Mouse (Mus musculus) lung, postnatal 25 days (tissue): ENCODE data around the gene Nfam1.

Experiments
- DNase-seq: peaks from one replicate; pipeline ENCODE4 v3.0.0; 2022; ENCODE audit warnings: low spot score

The Nfam1 gene

DNA sequence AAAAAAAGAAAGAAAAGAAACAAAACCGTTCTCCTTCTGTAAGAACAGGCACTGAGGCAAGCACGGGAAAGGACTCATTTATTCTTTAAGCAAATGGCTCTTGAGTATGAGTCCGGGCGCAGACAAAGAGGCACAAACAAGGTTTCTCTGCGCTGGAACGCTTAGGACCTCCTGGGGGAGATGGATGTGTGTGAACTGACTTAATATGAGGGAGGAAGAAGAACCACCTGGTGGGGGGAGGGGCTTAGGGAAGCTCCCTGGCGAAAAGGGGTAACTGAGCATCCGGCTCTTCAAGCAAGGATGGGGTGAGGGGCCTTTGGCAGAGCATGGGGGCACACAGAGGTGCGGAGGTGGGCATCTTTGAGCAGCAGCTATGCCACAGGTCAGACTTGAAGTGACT is 40.2 kb downstream of the Nfam1 start:
- no peak for DNase-seq

DNA sequence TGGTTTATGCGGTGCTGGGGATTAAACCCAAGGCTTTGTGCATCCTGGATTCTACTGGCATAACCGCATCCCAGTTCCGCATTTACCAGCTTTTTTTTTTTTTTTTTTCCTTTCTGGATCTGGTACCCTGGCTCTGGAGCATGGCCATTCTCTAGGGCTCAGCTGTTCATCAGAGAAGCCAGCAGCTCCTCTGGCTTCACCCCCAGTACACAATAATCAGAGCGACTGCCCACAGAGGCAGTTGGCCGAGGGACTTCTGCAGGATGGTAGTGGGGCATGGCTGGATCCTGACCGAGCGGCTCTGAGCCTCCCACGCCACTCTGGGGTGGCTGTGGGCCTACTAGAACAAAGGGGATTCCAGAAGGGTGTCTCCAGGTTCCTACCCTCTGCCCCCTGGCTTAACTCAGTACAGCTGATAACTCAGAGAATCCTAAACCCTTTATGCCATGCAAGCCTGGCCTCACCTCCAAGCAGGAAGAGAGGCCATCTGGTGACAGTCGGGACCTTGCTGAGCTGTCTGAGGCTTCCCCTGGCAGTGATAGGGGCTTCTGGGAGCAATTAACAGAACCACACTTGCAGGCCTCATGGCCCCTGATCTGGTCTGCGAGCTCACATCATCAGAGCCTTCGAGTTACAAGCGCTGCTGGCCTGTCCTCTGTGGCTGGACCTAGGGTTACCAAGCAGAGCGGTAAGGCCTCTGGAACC is 40.9 kb downstream of the Nfam1 start:
- DNase-seq: no peak

DNA sequence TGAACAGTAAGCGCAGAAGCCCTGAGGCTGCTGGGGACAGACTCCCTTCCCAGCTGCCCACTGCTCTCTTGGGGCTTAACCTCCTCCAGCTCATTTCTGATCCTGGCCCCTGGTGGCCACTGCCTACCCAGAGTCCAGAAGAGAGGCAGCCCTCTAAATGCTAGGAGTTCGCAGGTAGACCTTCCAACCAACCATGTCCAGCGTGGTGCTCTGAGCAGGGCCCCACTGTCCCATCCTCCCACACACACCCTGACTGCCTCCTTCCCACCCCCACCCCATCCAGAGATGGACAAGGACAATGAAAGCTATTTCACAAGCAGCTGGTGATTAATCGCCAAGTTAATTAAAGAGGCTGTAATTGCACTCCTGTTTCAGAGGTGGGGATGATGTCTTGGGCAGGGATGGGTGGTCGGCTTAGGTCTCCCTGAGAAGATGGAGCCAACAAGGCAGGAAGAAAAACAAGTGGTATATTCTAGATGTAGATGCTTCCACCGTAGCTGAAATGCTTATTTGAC is 43.9 kb downstream of the Nfam1 start:
- DNase-seq: no peak

DNA sequence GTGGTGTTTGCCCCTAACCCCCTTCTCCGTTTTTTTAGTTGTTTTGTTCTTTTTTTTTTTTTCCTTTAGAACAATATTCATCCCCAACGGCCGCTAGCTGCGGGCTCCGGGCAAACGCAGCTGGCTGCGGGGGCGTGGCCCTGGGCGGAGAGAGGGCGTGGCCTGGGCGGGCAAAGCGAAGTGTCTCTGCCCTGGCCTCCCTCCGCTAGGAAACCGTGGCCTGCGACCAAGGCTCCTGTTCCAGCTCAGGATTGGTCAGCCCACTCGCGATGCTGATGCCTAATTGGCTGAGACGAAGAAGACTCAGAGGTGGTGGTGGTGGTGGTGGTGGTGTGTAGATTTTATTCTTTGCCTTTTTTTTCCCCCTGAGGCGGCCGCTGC is 45.4 kb downstream of the Nfam1 start, which contains the start of gene Tcf20:
TSS of gene Tcf20 (minus strand) at position 141 of the 381 bp plus-strand sequence.
- DNase-seq: peak; percentile 94

DNA sequence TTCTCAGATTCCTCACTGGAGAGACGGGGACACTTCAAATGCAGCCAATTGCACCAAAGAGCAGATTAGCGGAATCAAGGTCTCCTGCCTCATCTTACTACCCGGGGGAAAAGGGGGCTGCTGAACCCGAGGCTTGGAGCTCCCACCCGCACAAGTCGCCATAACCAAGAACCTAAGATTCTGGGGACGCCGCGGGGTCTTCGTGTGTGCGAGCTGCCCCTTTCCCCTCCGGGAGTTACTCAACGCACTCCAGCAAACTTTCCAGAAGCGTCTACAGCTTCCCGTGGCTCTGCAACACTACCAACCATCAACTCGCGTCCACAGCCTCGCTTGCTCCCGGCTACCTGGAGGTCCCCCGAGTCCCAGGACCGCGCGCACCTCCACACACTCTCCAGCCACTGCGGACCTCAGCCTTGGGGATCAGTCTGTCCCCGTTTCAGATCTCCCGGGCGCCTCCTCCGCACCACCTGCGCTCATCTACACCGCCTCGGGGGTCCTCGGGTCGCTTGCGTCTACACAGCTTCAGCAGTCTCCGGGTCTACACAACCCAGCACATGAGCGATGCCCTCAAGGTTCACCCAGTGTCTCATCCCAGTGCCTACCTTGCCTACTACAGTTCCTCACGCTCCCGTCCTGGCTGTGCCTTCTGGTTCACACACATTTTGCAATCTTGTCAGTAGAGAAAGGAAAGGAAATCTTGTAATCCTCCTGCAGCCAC is 45.9 kb downstream of the Nfam1 start:
- DNase-seq: no peak

DNA sequence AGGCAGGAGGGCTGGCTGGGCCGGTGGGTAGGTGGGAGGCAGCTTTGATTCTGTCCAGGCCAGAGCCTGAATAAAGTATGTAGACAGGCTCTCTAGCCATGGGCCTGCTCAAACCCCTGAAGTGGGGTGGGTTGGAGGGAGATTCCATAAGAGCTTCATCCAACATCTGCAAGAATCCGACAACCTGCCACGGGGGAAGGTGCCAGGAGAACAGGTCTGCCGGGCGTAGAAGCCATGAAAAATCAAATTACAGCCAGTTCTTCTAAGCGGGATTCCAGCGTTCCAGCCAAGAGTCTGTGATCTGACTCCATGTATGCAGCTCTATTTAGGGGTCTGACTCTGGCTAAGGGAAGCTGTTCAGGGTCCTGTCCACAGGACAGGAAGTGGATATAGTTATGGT is 48.5 kb downstream of the Nfam1 start:
- no peak for DNase-seq

DNA sequence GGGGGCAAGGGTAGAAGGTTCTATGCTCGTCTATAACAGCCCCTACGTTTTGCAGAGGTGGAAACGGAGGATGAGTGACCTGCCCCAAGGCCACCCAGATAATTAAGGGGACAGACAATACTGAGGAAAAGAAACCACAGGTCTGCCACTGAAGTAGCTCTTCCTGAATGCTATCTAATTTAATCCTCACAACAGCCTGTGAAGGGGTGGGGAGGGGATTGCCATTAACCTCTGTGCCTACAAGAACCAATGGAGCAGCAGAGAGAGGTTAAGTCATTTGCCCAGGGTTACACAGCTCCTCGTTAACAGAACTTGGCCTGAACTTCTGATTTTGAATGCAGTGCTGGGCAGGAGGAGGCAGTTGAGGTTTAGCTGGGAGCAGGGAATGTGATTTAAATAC is 49.0 kb downstream of the Nfam1 start:
- no peak for DNase-seq

DNA sequence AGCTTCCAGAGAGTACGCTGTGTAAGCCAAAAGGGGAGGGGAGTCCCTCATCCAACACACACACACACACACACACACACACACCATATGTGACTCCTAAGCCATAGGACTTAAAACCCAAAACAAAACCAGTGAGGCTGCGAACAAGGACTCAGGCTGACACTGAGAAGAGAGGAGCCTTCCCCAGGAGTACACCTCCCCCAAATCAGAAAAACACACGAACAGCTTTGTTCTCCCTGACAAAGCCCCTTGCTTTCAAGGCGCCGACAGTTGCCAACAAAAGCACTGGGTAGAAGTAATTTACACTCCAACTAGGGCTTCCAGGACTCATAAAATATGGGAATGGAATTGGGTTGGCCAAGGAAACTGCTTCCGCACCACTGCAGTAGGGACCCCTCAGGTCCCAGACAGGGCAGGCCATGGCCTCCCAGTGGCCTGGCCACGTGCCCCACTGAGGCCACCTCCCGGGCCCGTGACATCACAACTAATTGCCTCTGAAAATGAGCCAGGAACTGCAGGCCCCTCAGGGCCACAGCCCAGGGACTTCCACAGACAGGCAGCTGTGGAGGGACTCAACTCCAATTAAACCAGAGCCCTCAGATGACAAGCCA is 49.6 kb downstream of the Nfam1 start:
- DNase-seq: no peak

DNA sequence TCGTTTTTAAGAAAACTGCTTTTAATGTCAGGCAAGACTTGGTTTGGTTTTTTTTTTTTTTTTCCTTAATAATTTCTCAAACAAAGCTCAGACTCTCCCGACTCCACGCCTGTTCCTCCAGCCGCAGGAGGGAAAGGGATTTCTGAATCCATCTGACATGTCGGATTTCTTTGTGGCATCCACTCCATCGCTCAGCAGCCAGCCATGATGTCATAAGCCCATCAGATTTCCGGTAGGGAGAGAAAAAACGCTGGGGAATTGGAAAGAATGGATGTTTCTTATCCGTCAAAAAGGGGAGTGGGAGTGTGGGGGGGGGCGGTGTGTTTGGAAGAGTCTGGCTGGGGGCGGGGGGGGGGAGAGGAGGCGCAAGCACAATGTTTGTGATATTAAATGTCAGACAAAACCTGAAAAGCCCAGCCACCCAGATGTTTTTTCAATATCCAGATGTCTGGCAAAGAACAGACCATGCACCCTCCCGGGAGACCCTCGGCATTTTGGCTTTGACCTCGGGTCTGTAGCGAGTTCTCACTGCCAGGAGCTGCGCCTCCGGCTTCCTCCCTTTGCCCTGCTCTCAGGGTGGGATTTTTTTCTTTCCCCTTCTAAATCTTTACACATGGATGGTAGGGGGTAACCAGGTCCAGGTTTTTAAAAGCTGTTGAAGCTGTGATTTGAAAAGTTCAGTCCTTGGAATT is 50.2 kb downstream of the Nfam1 start:
- no peak for DNase-seq

DNA sequence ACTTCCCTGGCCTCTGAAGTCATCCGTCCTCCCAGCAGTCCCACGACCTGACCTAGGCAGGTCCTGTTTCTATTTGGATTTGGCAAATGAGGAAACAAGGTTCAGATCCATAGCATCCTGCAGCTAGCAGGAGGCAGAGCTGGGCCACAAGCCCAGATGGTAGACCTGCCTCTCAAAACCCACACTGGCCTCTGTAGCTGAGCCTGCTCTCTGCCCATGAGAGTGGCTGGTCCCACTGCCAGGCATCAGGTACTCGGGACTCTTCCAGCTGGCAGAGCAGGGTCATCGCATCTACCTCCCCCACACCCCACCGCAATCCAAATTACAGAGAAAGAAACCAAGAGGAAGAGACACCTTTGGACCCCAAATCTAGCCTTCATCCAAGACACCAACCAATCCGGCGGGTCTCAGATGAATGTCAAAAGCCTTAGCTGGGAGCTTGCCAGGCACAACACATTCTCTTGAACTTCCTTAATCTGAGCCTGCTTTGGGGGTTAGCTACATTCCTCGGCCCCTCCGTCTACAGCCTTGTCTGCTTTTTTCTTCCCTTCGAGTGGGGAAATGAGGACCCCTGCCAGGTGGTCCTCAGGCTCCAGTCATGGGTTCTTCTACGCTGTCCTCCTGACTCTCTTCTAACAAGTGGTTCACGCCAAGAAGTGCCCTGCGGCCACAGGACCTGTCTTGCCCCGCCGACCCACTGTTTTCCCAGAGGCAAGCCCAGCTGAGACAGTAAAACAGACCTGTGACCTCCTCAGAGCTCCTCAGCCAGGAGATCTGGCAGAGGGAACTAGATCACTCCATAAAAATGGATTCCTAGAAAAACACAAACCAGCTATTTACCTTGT is 51.2 kb downstream of the Nfam1 start:
- DNase-seq: no peak

DNA sequence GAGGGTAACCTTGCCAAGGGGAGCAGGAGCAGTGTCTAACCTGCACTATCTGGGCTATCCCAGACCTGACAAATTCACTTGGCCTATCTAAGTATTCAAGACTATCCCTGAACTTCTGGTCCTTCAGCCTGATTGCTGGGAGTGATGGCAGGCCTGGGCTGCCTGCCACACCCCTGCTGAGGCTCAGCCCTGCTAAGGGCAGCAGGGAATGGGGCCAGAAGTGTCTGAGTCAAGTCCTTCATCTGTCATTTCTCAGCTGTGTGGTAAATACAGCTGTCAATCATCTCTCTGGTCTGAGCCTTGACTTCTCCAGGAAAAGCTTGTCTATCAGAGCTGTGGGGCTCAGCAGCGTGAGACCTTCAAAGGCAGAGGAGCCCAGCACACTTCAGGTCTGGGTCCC is 53.6 kb downstream of the Nfam1 start:
- DNase-seq: no peak

DNA sequence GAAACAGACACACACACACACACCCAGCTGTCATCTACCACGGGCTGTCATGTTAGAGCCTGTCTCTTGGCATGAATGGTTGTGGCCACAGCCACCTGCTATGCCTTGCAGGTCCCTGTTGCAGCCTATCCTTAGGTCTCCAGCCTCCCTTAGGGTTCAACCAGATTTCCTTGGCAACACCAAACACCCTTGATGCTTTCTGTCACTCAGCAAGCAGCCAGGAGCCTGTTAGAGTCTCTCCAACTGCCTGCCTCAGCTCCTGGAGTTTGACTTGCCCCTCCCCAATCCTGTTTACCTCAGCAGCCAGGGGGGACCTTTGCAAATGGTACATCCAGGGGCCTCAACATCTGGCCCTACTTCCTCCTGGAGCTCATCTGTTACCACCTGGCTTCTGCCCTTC is 58.6 kb downstream of the Nfam1 start:
- no peak for DNase-seq

DNA sequence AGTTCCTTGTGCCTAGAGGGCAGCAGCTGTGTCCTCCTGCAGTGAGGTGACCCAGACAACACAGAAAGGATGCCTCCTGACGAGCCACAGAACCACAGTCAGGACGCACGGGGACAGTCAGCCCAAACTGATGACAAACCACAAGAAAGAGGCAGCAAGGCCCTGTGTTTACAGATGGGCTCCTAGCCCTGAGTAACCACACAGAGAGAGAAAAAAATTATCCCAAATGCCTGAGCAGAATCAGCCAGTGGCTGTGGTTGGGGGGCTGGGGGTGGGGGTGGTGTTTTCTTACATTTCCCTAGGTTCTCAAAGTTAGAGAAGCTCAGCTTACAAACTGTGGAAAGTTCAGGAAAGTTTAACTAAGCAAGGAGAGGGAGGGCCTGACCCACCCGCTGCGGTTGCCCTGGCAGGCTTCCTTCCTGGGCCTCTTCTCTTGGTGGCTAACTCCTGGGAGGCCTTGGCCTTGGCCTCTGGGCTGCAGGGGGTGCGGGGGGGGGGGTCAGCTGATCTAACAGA is 63.8 kb downstream of the Nfam1 start:
- no peak for DNase-seq

DNA sequence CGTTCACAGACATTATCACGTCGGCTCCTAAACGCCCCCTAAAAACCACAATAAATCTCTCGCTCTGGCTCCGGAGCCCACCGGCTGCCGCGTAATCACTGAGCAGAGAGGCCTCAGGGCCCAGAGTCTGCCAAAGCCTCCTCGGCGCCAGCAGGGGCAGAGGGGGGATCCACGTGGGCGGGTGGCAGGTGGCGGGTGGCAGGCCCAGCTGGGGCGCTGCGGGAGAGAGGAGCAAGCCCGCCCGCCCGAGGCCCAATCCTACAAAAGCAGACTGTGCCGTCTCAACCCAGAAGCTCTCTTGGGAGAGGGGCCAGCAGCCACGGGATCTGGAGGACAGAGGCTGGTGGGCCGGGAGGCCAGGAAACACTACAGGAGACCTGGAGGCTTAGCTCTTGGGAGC is 64.7 kb downstream of the Nfam1 start:
- no peak for DNase-seq

DNA sequence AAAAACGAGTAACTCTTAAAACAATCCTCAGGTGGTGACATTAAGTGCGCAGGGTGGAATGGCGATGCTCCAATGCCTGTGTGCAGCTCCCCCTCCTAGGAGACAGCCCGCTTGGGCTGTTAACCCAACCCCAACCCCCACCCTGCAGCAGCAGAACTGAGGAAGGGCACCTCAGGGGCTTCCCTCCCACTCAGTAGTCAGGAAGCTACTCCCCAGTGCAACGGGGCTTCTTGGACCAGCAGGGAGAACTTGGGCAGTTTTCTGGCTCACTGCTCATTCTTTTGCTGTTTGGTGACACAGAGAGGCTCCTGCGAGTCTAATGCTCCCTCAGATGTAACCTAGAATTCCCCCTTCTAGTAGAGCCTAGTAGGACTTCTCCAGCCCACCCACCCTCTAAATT is 65.2 kb downstream of the Nfam1 start:
- no peak for DNase-seq

DNA sequence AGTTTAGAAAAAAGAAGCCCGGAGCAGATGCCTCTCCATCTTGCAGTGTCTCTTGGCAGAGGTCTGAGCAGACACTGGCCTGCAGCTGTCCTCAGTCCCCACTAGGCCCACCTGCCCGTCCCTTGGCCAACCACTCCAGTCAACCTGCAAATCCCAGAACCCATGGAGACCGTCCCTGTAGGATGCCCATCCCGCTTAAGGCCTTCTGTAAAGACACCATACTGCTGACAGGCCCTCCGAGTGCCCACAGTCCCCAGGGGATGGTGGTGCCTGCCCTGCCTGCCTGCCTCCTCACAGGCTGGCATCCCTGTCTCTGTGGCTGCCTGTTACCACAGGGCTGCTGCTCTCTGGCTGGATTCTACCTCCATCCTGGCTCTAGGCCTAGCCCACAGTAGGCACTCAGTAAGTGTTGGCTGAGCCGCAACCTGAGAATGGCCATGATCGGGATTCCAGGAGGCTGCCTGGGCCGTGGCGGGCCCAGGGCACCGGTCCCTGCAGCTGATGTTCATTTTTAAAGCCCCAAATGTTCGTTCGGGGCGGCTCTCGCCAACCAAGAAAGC is 68.8 kb downstream of the Nfam1 start:
- DNase-seq: no peak

DNA sequence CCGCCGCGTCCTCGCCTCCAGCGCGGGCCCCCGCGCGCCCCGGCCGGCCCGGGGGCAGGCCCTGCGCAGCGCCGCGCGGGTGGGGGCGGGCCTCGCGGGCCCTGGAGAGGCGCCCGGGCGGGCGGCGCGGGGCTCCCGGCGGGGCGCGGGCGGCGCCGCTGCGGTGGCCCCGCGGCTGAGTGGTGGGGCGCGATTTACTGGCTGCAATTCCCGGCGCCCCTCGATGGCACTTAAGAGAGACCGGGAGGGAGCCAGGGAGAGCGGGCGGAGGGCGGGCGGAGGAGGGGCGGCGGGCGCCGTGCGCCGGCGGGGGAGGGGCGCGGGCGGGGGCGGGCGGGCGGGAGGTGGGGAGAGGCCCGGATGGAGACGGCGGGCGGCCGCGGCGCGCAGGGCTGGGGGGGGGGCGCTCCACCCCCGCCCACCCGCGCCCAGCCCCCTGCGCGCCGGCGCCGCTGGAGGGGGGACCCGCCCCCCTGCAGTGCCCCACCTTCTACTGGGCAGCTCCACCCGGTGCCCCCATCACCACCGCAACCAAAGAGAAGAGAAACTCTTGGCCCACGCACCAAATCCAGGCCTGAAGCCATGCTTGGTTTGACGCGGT is 69.5 kb downstream of the Nfam1 start:
- no peak for DNase-seq

DNA sequence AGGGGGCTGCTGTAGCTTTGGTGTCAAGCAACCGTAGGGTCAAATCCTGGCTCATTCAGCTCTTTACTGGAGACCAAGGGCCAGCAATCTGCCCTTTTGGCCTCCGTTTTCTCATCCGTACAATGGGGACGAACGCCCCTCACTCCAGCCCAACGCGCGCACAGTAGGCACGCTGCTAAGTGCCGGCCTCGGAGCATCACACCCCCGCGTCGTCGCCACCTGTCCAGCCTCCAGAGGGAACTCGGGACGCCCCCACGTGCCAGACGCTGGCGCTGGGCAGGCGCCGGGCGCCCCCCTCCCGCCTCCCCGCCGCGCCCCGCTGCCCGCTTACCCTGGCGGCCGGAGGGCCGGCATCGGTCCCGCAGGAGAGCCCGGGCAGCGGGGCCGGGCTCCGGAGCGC is 70.0 kb downstream of the Nfam1 start:
- no peak for DNase-seq

DNA sequence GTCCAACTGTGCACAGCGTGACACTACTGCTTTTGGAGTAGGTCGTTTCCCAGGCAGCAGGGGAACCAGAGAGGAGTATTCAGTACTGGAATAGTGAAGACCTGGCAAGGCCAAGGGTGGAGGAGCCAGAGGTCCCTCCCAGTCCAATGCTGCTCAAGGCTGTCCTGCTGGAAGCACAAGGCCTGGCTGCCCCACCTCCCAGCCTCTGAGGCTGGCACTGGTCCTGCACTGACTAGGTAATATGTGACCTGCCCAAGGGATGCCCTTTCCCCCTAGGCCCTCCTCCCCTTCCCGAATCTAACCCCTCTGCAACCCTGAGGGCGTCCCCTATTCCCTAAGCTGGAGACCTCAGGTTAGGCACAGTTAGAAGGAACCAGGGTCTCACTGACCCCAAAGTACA is 70.6 kb downstream of the Nfam1 start:
- DNase-seq: no peak

DNA sequence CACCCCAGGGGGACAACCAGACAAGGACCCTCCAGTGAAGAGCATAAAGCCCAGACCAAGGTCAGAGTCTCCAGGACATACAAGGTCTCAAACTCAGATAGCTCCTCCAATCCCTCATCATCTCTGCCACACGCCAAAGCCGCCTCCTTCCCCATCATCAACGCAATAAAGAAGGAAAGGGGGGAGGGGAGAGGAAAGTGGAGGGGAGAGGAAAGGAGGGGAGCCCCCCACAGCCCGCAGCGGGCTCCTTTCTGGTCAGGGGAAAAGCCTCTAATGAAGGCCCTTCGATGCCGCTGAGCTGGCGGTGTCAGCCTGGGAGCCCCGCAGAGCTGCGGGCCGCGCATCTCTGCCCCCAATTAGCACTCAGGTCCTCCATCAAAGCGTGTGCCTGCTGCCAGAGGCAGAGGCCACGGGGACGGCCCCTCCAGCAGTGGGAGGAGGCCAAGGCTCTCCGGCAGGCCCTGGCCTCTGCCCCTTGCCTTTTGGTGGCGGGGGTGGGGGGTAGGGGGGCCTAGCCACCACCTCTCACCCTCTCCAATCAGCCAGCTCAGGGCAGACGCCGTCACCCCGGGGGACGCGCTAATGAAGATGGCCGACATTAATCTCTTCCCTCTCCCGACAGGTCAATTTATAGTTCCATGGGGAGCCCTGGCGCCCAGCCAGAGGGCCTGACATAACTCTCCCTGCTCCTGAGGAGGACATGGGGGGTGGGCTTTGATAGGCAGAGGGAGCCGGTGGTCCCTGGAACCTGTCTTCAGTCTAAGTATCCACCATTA is 72.1 kb downstream of the Nfam1 start:
- no peak for DNase-seq
